Mouse (Mus musculus) mature B cell (primary cell): ENCODE measurements around the gene Ttc30a1.
"Not testable (repeated sequence)": the region's sequence is repeated elsewhere in the genome, so short reads cannot be mapped to it uniquely, and the experiment has no call there.

ENCODE experiments used
- in situ Hi-C: fragments of 300-500 bp; cut with MboI; formaldehyde crosslinking; loops from 2 replicates; pipeline ENCODE4 v1.14.3; 2019

Gene Ttc30a1

GRCm38 (mm10) chr2:75983091-75983490 is 1.3 kb upstream of the Ttc30a1 start:
- in situ Hi-C loops = no loop called here

- in situ Hi-C loops = no loop called here
Measured at GRCm38 (mm10) chr2:75982626-75983025, 859 bp upstream of the Ttc30a1 start.

- in situ Hi-C loops = not testable (repeated sequence)
Measured at GRCm38 (mm10) chr2:75980933-75981439, 781 bp downstream of the Ttc30a1 start.

- in situ Hi-C loops = not testable (repeated sequence)
Measured at GRCm38 (mm10) chr2:75977752-75978368, 3.9 kb downstream of the Ttc30a1 start, which contains the start of gene Ttc30a2. TSS of gene Ttc30a2 (minus strand) at chr2:75978170.

- in situ Hi-C loops = not testable (repeated sequence)
Measured at GRCm38 (mm10) chr2:75976070-75976469, 5.7 kb downstream of the Ttc30a1 start.

- in situ Hi-C loops = no loop called here
Measured at GRCm38 (mm10) chr2:75974131-75974530, 7.6 kb downstream of the Ttc30a1 start.

GRCm38 (mm10) chr2:75964972-75965371 is 16.8 kb downstream of the Ttc30a1 start:
- in situ Hi-C loops = no loop called here

- in situ Hi-C loops = no loop called here
Measured at GRCm38 (mm10) chr2:75964512-75964911, 17.3 kb downstream of the Ttc30a1 start.

- in situ Hi-C loops = no loop called here
Measured at GRCm38 (mm10) chr2:75964051-75964450, 17.7 kb downstream of the Ttc30a1 start.

- in situ Hi-C loops = no loop called here
Measured at GRCm38 (mm10) chr2:75963211-75963840, 18.4 kb downstream of the Ttc30a1 start.

- in situ Hi-C loops = no loop called here
Measured at GRCm38 (mm10) chr2:75960366-75961330, 21.1 kb downstream of the Ttc30a1 start.

GRCm38 (mm10) chr2:75959850-75960365 is 21.9 kb downstream of the Ttc30a1 start:
- in situ Hi-C loops = no loop called here

GRCm38 (mm10) chr2:75959183-75959849 is 22.5 kb downstream of the Ttc30a1 start:
- in situ Hi-C loops = no loop called here

GRCm38 (mm10) chr2:75955709-75956108 is 26.1 kb downstream of the Ttc30a1 start:
- in situ Hi-C loops = no loop called here

- in situ Hi-C loops = no loop called here
Measured at GRCm38 (mm10) chr2:75953320-75953719, 28.4 kb downstream of the Ttc30a1 start.

- in situ Hi-C loops = no loop called here
Measured at GRCm38 (mm10) chr2:75950685-75951084, 31.1 kb downstream of the Ttc30a1 start.

- in situ Hi-C loops = no loop called here
Measured at GRCm38 (mm10) chr2:75938117-75939063, 43.4 kb downstream of the Ttc30a1 start, which contains the start of gene Ttc30b. TSS of gene Ttc30b (minus strand) at chr2:75938585.

- in situ Hi-C loops = not testable (repeated sequence)
Measured at GRCm38 (mm10) chr2:75937520-75938116, 44.1 kb downstream of the Ttc30a1 start.

GRCm38 (mm10) chr2:75936685-75937084 is 45.1 kb downstream of the Ttc30a1 start:
- in situ Hi-C loops = not testable (repeated sequence)

GRCm38 (mm10) chr2:75933541-75933940 is 48.2 kb downstream of the Ttc30a1 start:
- in situ Hi-C loops = no loop called here
